In the genomic region with DNA sequence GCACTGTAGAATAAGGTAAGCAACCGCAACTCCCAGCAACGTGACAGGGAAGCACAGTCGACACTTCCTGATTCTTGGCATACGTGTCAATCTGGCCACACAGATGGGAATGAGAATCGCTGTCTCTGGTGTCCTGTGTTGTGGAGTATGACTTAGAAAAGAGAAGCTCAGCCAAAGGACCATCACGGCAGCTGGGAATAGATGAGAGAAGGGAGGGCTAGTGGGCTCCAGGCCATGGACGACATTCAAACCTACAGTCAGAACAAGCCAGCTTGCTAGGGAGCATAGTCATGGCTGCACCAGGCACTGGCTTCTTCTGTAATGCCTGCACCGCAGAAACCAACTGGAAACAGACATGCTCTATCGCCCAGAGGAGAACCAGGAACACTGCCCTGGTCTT, we compare ENCODE assay signal across 15 mouse cellular contexts.
DNase-seq lines count a peak whose midpoint lies in the region; ATAC-seq and TF ChIP-seq lines count a peak whose summit lies in the region.
"Had no signal": no experiment of that assay in that cellular context is flagged by ENCODE, and none has a peak within 500 bp of the region (broad histone marks: within the 10 kb centered on the region; RNA-seq: fewer than 3 reads in every experiment).

No protein-coding gene starts in this region.

- no peak overlapping the region for H3K4me2 ChIP-seq in forebrain, embryonic 15.5 days (replicated peaks)
- H3K4me2 ChIP-seq in forebrain, embryonic 11.5 days (ENCODE audit: low read depth, low read length, severe bottlenecking): no peak overlapping the region
- H3K4me2 ChIP-seq: heart, embryonic 12.5 days; hindbrain, embryonic 13.5 days; kidney, embryonic 15.5 days; limb, embryonic 12.5 days; midbrain, embryonic 15.5 days had no signal

- no peak overlapping the region for H3K4me3 ChIP-seq in forebrain, embryonic 15.5 days
- H3K4me3 ChIP-seq in forebrain, embryonic 11.5 days (ENCODE audit: low read depth, low read length): no peak overlapping the region
- H3K4me3 ChIP-seq in cerebellum, adult 2 months (replicated peaks; ENCODE audit: insufficient read depth, low read depth, low read length): no peak overlapping the region
- H3K4me3 ChIP-seq in layer of hippocampus, adult 2 months: no peak overlapping the region
- H3K4me3 ChIP-seq in embryonic facial prominence, embryonic 10.5 days: no peak overlapping the region
- H3K4me3 ChIP-seq: heart, embryonic 12.5 days; hindbrain, embryonic 13.5 days; kidney, embryonic 15.5 days; limb, embryonic 12.5 days; midbrain, embryonic 15.5 days had no signal

- no peak for TF ChIP-seq CTCF in cerebellum, adult 2 months (IDR thresholded peaks at IDR 0.05; ENCODE audit: borderline replicate concordance, insufficient read depth, low read depth, low read length)
- no peak for TF ChIP-seq CTCF in layer of hippocampus, adult 2 months (conservative IDR thresholded peaks at IDR 0.05)

- no peak overlapping the region for H3K27ac ChIP-seq in forebrain, embryonic 15.5 days (replicated peaks)
- no peak overlapping the region for H3K27ac ChIP-seq in forebrain, embryonic 11.5 days (ENCODE audit: low read depth, low read length)
- H3K27ac ChIP-seq in cerebellum, adult 2 months (ENCODE audit: insufficient read depth, low read length): no peak overlapping the region
- peak overlapping the region; percentile 39; the same call in 1 of the 2 replicates for H3K27ac ChIP-seq in layer of hippocampus, adult 2 months
- H3K27ac ChIP-seq in embryonic facial prominence, embryonic 10.5 days (replicated peaks): no peak overlapping the region
- H3K27ac ChIP-seq: hindbrain, embryonic 13.5 days; kidney, embryonic 15.5 days; limb, embryonic 12.5 days; macrophage; midbrain, embryonic 15.5 days had no signal

- no peaks in the 10 kb centered on the region for H3K27me3 ChIP-seq in forebrain, embryonic 15.5 days
- no peaks in the 10 kb centered on the region for H3K27me3 ChIP-seq in forebrain, embryonic 11.5 days (ENCODE audit: control insufficient read depth, insufficient read depth, low read length)
- no peaks in the 10 kb centered on the region for H3K27me3 ChIP-seq in cerebellum, adult 2 months (ENCODE audit: control insufficient read depth, insufficient read depth, low read length)
- H3K27me3 ChIP-seq in embryonic facial prominence, embryonic 10.5 days (replicated peaks; ENCODE audit: low read depth, poor library complexity, severe bottlenecking): no peaks in the 10 kb centered on the region
- H3K27me3 ChIP-seq: heart, embryonic 12.5 days; hindbrain, embryonic 13.5 days; kidney, embryonic 15.5 days; limb, embryonic 12.5 days; midbrain, embryonic 15.5 days had no signal

- H3K9me3 ChIP-seq in forebrain, embryonic 15.5 days: no peaks in the 10 kb centered on the region
- no peaks in the 10 kb centered on the region for H3K9me3 ChIP-seq in forebrain, embryonic 11.5 days (ENCODE audit: control insufficient read depth, low read length)
- no peaks in the 10 kb centered on the region for H3K9me3 ChIP-seq in embryonic facial prominence, embryonic 10.5 days
- H3K9me3 ChIP-seq: heart, embryonic 12.5 days; hindbrain, embryonic 13.5 days; kidney, embryonic 15.5 days; limb, embryonic 12.5 days; midbrain, embryonic 15.5 days had no signal

- TF ChIP-seq POLR2A in cerebellum, adult 2 months (IDR thresholded peaks at IDR 0.05; ENCODE audit: borderline replicate concordance, insufficient read depth, low read length): no peak

- 0 out of 2 replicates have a peak, but pooled peaks cover 4% of the 10 kb centered on the region for H3K4me1 ChIP-seq in forebrain, embryonic 15.5 days
- no peaks in the 10 kb centered on the region for H3K4me1 ChIP-seq in forebrain, embryonic 11.5 days (replicated peaks; ENCODE audit: control insufficient read depth, insufficient read depth, low read length)
- H3K4me1 ChIP-seq in cerebellum, adult 2 months (ENCODE audit: control insufficient read depth, insufficient read depth, low read length): peaks cover 6% of the 10 kb centered on the region
- no peaks in the 10 kb centered on the region for H3K4me1 ChIP-seq in embryonic facial prominence, embryonic 10.5 days
- H3K4me1 ChIP-seq: hindbrain, embryonic 13.5 days; kidney, embryonic 15.5 days; limb, embryonic 12.5 days; midbrain, embryonic 15.5 days had no signal

- DNase-seq in forebrain, embryonic 11.5 days (ENCODE audit: low spot score): no peak
- peak; percentile 10 for DNase-seq in layer of hippocampus, adult 11-12 months (ENCODE audit: low spot score)
- no peak for DNase-seq in layer of hippocampus, adult 9-10 months (ENCODE audit: low spot score)
- peak; percentile 12 to 20 for DNase-seq in cerebellum, adult 2 months
- DNase-seq in layer of hippocampus, adult 2 months (ENCODE audit: low spot score in 2 of 2): no peak
- DNase-seq in urinary bladder, adult 2 months (ENCODE audit: low spot score): no peak
- DNase-seq in embryonic facial prominence, embryonic 10.5 days (ENCODE audit: low spot score): no peak
- DNase-seq: gastrocnemius, postnatal 25 days had no signal

- H3K9ac ChIP-seq in forebrain, embryonic 15.5 days (replicated peaks): no peak overlapping the region
- no peak overlapping the region for H3K9ac ChIP-seq in forebrain, embryonic 11.5 days (ENCODE audit: low read length)
- H3K9ac ChIP-seq: heart, embryonic 12.5 days; hindbrain, embryonic 13.5 days; kidney, embryonic 15.5 days; limb, embryonic 12.5 days; midbrain, embryonic 15.5 days had no signal

- H3K36me3 ChIP-seq in forebrain, embryonic 15.5 days: no peaks in the 10 kb centered on the region
- H3K36me3 ChIP-seq in forebrain, embryonic 11.5 days (ENCODE audit: control insufficient read depth, insufficient read depth, low read length): no peaks in the 10 kb centered on the region
- H3K36me3 ChIP-seq in embryonic facial prominence, embryonic 10.5 days (replicated peaks): no peaks in the 10 kb centered on the region
- H3K36me3 ChIP-seq: heart, embryonic 12.5 days; hindbrain, embryonic 13.5 days; kidney, embryonic 15.5 days; limb, embryonic 12.5 days; midbrain, embryonic 15.5 days had no signal

- 79% methylated on average over 9 of the region's 9 CpGs for WGBS in forebrain, embryonic 15.5 days
- WGBS in forebrain, embryonic 11.5 days: 89% methylated on average over 9 of the region's 9 CpGs
- 19% methylated on average over 9 of the region's 9 CpGs for WGBS in cerebellum, adult 2 months
- WGBS in embryonic facial prominence, embryonic 10.5 days: 86% methylated on average over 9 of the region's 9 CpGs

- peak; percentile 68 for ATAC-seq in forebrain, embryonic 15.5 days (replicated peaks)
- no peak for ATAC-seq in forebrain, embryonic 11.5 days (replicated peaks; ENCODE audit: low FRiP score)
- ATAC-seq: midbrain, embryonic 15.5 days had no signal

Comparison
In these comparisons a context has a peak if more than half of its experiments do, and no peak if none do; other contexts are left out.
1. DNase-seq: peak in layer of hippocampus, adult 11-12 months (single experiment) and cerebellum, adult 2 months (2 of 2); none in forebrain, embryonic 11.5 days (single experiment), layer of hippocampus, adult 9-10 months (single experiment), layer of hippocampus, adult 2 months (0 of 2), urinary bladder, adult 2 months (single experiment) and embryonic facial prominence, embryonic 10.5 days (single experiment).